Mouse (Mus musculus) heart, postnatal 25 days (tissue): ENCODE data around the gene Amotl1. TPM values are rescaled to one million over a fixed set of nuclear protein-coding genes. Genes with fewer than 3 reads are reported as not detected.

Experiments
- DNase-seq: peaks from one replicate; pipeline ENCODE4 v3.0.0; 2022; ENCODE audit warnings: low spot score
- intact Hi-C: fragments of 180-260 bp; cut with DNase I; formaldehyde crosslinking; loops from one replicate; pipeline ENCODE4 v1.15.1; 2025
- total RNA-seq, 2 experiments: library from RNA; stranded (reverse); gene quantifications; 2 replicates each; pipeline ENCODE4 v1.2.3; 2021

The Amotl1 gene
- total RNA-seq, 2 experiments from 2014 or later: 57.9 to 59.9 TPM

GRCm38 (mm10) chr9:14642251-14643021 lies 2.4 kb downstream of the Amotl1 start:
- intact Hi-C loops: loop anchor here (5.0 kb wide), 1 partner anchor 35 kb away; no protein-coding TSS in a partner anchor
- peak; percentile 13 for DNase-seq

GRCm38 (mm10) chr9:14641310-14642067 lies 3.4 kb downstream of the Amotl1 start:
- peak; percentile 53 for DNase-seq
- intact Hi-C loops: loop anchor here (2.0 to 5.0 kb wide), 2 partner anchors 15 to 34 kb away; no protein-coding TSS in a partner anchor

GRCm38 (mm10) chr9:14636244-14636643 lies 8.6 kb downstream of the Amotl1 start:
- no peak for DNase-seq
- intact Hi-C loops: no loop called here

- intact Hi-C loops: no loop called here
- no peak for DNase-seq
Observed at GRCm38 (mm10) chr9:14635551-14635950, 9.3 kb downstream of the Amotl1 start.

GRCm38 (mm10) chr9:14634155-14634554 lies 10.7 kb downstream of the Amotl1 start:
- no peak for DNase-seq
- intact Hi-C loops: no loop called here

- DNase-seq: no peak
- intact Hi-C loops: no loop called here
Observed at GRCm38 (mm10) chr9:14632365-14633163, 12.3 kb downstream of the Amotl1 start.

- intact Hi-C loops: no loop called here
- no peak for DNase-seq
Observed at GRCm38 (mm10) chr9:14631729-14632128, 13.1 kb downstream of the Amotl1 start.

GRCm38 (mm10) chr9:14627525-14627924 lies 17.3 kb downstream of the Amotl1 start:
- intact Hi-C loops: loop anchor here (2.0 kb wide), 1 partner anchor 13 kb away; no protein-coding TSS in a partner anchor
- DNase-seq: no peak

- intact Hi-C loops: loop anchor here (2.0 kb wide), 1 partner anchor 15 kb away; no protein-coding TSS in a partner anchor
Observed at GRCm38 (mm10) chr9:14625961-14626360, 18.9 kb downstream of the Amotl1 start.

GRCm38 (mm10) chr9:14625024-14625423 lies 19.8 kb downstream of the Amotl1 start:
- intact Hi-C loops: no loop called here
- peak; percentile 65 for DNase-seq

More at GRCm38 (mm10) chr9:14625961-14626360, 18.9 kb downstream of the Amotl1 start:
- no peak for DNase-seq

- no peak for DNase-seq
- intact Hi-C loops: no loop called here
Observed at GRCm38 (mm10) chr9:14623928-14624327, 20.9 kb downstream of the Amotl1 start.

- intact Hi-C loops: no loop called here
- DNase-seq: no peak
Observed at GRCm38 (mm10) chr9:14623250-14623649, 21.6 kb downstream of the Amotl1 start.

GRCm38 (mm10) chr9:14622848-14623247 lies 22.0 kb downstream of the Amotl1 start:
- intact Hi-C loops: no loop called here

GRCm38 (mm10) chr9:14620107-14620506 lies 24.7 kb downstream of the Amotl1 start:
- intact Hi-C loops: no loop called here
- DNase-seq: no peak

More at GRCm38 (mm10) chr9:14622848-14623247, 22.0 kb downstream of the Amotl1 start:
- no peak for DNase-seq

GRCm38 (mm10) chr9:14614931-14615880 lies 29.6 kb downstream of the Amotl1 start:
- intact Hi-C loops: loop anchor here (5.0 kb wide), 1 partner anchor 38 kb away; no protein-coding TSS in a partner anchor
- peak; percentile 60 for DNase-seq

GRCm38 (mm10) chr9:14614205-14614930 lies 30.5 kb downstream of the Amotl1 start:
- DNase-seq: no peak
- intact Hi-C loops: loop anchor here (5.0 kb wide), 1 partner anchor 37 kb away; no protein-coding TSS in a partner anchor

- intact Hi-C loops: loop anchor here (5.0 kb wide), 1 partner anchor 36 kb away; no protein-coding TSS in a partner anchor
Observed at GRCm38 (mm10) chr9:14613308-14614204, 31.3 kb downstream of the Amotl1 start.

More at GRCm38 (mm10) chr9:14613308-14614204, 31.3 kb downstream of the Amotl1 start:
- peak; percentile 21 for DNase-seq
